Mouse (Mus musculus): ENCODE results near the gene Prom1. TPM values are rescaled to one million over a fixed set of nuclear protein-coding genes. Genes with fewer than 3 reads are reported as not detected.

Gene Prom1
- polyA plus RNA-seq, 1 experiment from 2014 or later, result 66.6 TPM

DNA sequence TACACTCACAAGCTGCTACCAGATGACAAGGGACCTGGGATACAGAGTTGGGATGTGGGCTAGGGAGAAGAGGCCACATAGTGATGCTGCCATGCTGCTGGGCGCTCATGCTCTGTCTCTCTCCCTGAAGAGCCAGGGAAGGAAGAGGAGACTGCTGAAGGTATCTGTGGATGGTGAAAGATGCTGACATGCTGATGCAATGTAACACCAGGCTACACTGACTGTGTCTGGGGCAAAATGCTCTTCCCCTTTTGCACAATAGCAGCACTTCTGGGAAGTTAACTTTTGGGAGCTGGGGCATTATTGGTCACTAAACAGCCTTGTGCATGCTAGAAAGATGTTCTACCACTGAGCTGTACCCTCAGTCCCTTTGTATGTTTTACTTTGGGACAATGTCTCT, 26.4 kb downstream of the Prom1 start:
- no peaks in the 10 kb centered on the region for H3K4me1 ChIP-seq
- no peaks in the 10 kb centered on the region for H3K9me3 ChIP-seq (replicated peaks)
- ATAC-seq, result no peak
- H3K4me2 ChIP-seq, result no peak overlapping the region
- H3K27ac ChIP-seq, result no peak overlapping the region
- no peak overlapping the region for H3K4me3 ChIP-seq
- 100% methylated on average over 1 of the region's 1 CpGs for WGBS
- H3K27me3 ChIP-seq, result no peaks in the 10 kb centered on the region
- H3K36me3 ChIP-seq (ENCODE audit: poor library complexity, severe bottlenecking), result 0 out of 2 replicates have a peak, but pooled peaks cover 8% of the 10 kb centered on the region
- no peak overlapping the region for H3K9ac ChIP-seq

- WGBS, result 79% methylated on average over 3 of the region's 3 CpGs
- no peak overlapping the region for H3K4me3 ChIP-seq
- no peak overlapping the region for H3K9ac ChIP-seq
- H3K27me3 ChIP-seq, result no peaks in the 10 kb centered on the region
- no peaks in the 10 kb centered on the region for H3K4me1 ChIP-seq
- H3K4me2 ChIP-seq, result no peak overlapping the region
- H3K9me3 ChIP-seq (replicated peaks), result no peaks in the 10 kb centered on the region
- ATAC-seq, result no peak
- H3K27ac ChIP-seq, result no peak overlapping the region
- H3K36me3 ChIP-seq (ENCODE audit: poor library complexity, severe bottlenecking), result no peaks in the 10 kb centered on the region
These were observed 28.2 kb downstream of the Prom1 start for GRCm38 (mm10) chr5:44073634-44074033.

DNA sequence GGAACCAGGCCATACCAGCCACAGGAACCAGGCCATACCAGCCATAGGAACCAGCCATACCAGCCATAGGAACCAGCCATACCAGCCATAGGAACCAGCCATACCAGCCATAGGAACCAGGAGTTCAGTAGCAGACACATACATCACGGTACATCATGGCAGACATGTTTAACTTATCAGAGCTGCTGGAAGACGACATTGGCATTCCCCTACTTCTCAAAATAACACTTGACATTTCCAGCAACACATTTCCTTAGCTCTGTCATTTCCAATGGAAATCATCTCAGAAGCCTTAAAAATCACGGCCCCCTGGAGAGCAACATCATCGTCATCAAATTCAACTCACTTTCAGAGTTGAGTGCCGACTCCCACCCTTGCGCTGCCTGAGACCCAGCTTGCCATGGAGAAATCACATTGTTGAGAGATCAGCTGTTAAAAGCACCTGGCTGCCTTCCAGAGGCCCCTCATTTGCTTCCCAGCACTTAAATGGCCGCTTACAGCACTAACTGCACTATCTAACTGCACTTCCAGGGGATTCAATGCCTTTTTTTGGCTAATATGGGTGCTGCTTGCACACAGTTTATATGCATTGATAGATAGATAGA, 31.2 kb downstream of the Prom1 start:
- no peaks in the 10 kb centered on the region for H3K27me3 ChIP-seq
- no peaks in the 10 kb centered on the region for H3K9me3 ChIP-seq (replicated peaks)
- no peak overlapping the region for H3K4me3 ChIP-seq
- 0 out of 2 replicates have a peak, but pooled peaks have one; percentile 10 for ATAC-seq
- no peak overlapping the region for H3K4me2 ChIP-seq
- H3K4me1 ChIP-seq, result no peaks in the 10 kb centered on the region
- WGBS, result 77% methylated on average over 7 of the region's 7 CpGs
- peaks cover 4% of the 10 kb centered on the region for H3K36me3 ChIP-seq (ENCODE audit: poor library complexity, severe bottlenecking)
- H3K27ac ChIP-seq, result no peak overlapping the region
- H3K9ac ChIP-seq, result no peak overlapping the region

DNA sequence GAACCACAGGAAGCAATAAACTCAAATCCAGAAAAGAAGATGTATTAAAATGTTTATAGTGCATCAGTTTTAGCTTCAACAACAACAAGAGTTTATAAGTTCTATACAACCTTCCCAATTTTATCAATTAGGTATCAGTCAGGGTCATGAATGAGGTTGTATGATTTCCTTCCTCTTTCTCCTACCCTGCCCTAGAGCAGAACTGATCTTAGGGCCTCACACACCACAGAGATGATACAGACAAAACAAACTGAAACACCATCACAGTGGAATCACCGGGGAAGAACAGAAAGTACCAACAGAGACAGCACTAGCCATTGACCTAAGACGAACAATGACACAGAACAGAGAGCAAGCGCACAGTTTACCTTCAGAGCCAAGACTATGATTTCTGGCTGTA, 43.6 kb downstream of the Prom1 start:
- no peaks in the 10 kb centered on the region for H3K9me3 ChIP-seq (replicated peaks)

GRCm38 (mm10) chr5:44050213-44050612, 51.6 kb downstream of the Prom1 start:
- no peak overlapping the region for H3K4me3 ChIP-seq
- no peaks in the 10 kb centered on the region for H3K27me3 ChIP-seq
- no peak overlapping the region for H3K27ac ChIP-seq
- no peak overlapping the region for H3K4me2 ChIP-seq
- peaks cover 34% of the 10 kb centered on the region for H3K36me3 ChIP-seq (ENCODE audit: poor library complexity, severe bottlenecking)
- H3K9me3 ChIP-seq (replicated peaks), result no peaks in the 10 kb centered on the region
- ATAC-seq, result no peak
- 91% methylated on average over 8 of the region's 8 CpGs for WGBS
- H3K4me1 ChIP-seq, result no peaks in the 10 kb centered on the region
- H3K9ac ChIP-seq, result no peak overlapping the region

More for the DNA sequence above, 43.6 kb downstream of the Prom1 start:
- H3K27ac ChIP-seq, result no peak overlapping the region
- ATAC-seq, result no peak
- H3K9ac ChIP-seq, result no peak overlapping the region
- no peaks in the 10 kb centered on the region for H3K27me3 ChIP-seq
- H3K4me3 ChIP-seq, result no peak overlapping the region
- H3K36me3 ChIP-seq (ENCODE audit: poor library complexity, severe bottlenecking), result peaks cover 46% of the 10 kb centered on the region
- no peaks in the 10 kb centered on the region for H3K4me1 ChIP-seq
- H3K4me2 ChIP-seq, result no peak overlapping the region
- WGBS, result 94% methylated on average over 3 of the region's 3 CpGs

DNA sequence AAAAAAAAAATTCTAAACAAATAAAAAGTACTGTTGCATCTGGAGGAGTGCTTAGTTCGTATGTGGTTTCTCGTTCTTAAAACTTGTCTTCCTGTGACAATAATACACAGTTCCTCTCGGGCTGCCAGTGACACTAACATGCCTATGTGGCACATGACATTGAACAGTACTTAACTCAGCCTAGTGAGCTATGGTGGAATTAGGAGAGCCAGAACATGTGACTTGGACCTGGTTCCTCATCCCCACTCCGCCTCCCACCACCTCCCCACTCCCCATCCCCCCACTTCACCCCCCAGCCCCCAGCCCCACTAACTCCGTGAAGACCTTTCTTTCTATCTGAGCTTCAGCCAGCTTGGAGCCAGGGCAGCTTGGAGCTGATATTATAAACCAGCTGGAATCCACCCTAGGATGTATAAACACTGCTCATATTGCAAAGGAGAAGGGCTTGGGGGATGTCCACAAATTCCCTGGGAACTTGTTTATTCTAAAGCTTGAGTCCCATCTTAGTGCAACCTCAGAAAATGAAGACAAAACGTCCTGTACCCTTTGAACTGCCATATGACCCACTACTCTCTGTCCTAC, 52.3 kb downstream of the Prom1 start:
- Histone ChIP-seq H3K4me1 (no peaks in the 10 kb centered on the region), H3K4me3 (no peak overlapping the region), H3K27me3 (no peaks in the 10 kb centered on the region), H3K9me3 (replicated peaks) (no peaks in the 10 kb centered on the region), H3K9ac (no peak overlapping the region), H3K4me2 (no peak overlapping the region), H3K36me3 (ENCODE audit: poor library complexity, severe bottlenecking) (peaks cover 35% of the 10 kb centered on the region), H3K27ac (no peak overlapping the region)
- whole genome bisulfite sequencing, result 80% methylated on average over 6 of the region's 6 CpGs
- no peak for ATAC-seq

DNA sequence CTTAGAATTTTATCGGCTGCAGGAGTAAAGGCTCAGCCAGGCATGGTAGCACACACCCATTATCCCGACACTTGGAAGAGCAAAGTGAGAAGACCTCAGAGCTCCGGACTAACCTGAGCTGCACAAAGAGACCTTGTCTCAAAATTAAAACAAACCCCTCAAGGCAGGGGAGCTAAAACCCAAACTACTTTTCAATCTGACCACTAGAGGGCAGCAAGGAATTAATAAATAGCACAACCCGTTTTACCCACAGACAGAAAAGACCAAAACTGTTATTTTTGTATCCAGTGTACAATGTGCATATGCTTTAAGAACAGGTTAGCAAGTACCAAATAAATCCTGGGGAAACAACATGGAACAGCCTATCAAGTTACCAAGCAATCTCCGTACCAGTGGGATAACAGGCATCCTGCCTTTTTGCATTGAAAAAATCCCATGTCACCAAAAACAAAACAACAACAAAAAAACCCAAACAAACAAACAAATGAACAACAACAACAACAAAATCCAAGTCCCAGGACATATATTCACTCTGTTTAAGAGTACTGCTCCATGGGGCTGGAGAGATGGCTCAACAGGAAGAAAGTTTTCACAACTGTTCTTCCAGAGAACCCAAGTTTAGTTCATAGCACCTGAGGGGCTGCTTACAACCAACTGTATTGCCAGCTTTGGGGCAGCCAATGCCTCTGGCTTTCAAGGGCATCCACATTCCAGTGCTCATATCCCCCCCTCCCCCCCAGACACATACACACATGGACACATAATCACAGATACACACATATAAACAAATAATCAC, 53.1 kb downstream of the Prom1 start:
- Histone ChIP-seq H3K4me2 (no peak overlapping the region), H3K27me3 (no peaks in the 10 kb centered on the region), H3K4me1 (no peaks in the 10 kb centered on the region), H3K36me3 (ENCODE audit: poor library complexity, severe bottlenecking) (peaks cover 34% of the 10 kb centered on the region), H3K9ac (no peak overlapping the region), H3K4me3 (no peak overlapping the region), H3K9me3 (replicated peaks) (no peaks in the 10 kb centered on the region), H3K27ac (no peak overlapping the region)
- 48% methylated on average over 5 of the region's 5 CpGs for WGBS
- peak; percentile 58 for ATAC-seq

- H3K9ac ChIP-seq, result no peak overlapping the region
- H3K27ac ChIP-seq, result no peak overlapping the region
- peaks cover 34% of the 10 kb centered on the region for H3K36me3 ChIP-seq (ENCODE audit: poor library complexity, severe bottlenecking)
- no peak overlapping the region for H3K4me2 ChIP-seq
- ATAC-seq, result no peak
- 71% methylated on average over 1 of the region's 1 CpGs for WGBS
- H3K9me3 ChIP-seq (replicated peaks), result no peaks in the 10 kb centered on the region
- no peak overlapping the region for H3K4me3 ChIP-seq
- H3K4me1 ChIP-seq, result no peaks in the 10 kb centered on the region
- no peaks in the 10 kb centered on the region for H3K27me3 ChIP-seq
These were observed 60.1 kb downstream of the Prom1 start for GRCm38 (mm10) chr5:44041725-44042124.

GRCm38 (mm10) chr5:44041056-44041455, 60.8 kb downstream of the Prom1 start:
- H3K9ac ChIP-seq, result no peak overlapping the region
- H3K4me2 ChIP-seq, result no peak overlapping the region
- H3K36me3 ChIP-seq (ENCODE audit: poor library complexity, severe bottlenecking), result peaks cover 31% of the 10 kb centered on the region
- H3K4me3 ChIP-seq, result no peak overlapping the region
- no peak overlapping the region for H3K27ac ChIP-seq
- WGBS, result 76% methylated on average over 3 of the region's 3 CpGs
- ATAC-seq, result no peak
- H3K27me3 ChIP-seq, result no peaks in the 10 kb centered on the region
- H3K9me3 ChIP-seq (replicated peaks), result no peaks in the 10 kb centered on the region
- no peaks in the 10 kb centered on the region for H3K4me1 ChIP-seq

DNA sequence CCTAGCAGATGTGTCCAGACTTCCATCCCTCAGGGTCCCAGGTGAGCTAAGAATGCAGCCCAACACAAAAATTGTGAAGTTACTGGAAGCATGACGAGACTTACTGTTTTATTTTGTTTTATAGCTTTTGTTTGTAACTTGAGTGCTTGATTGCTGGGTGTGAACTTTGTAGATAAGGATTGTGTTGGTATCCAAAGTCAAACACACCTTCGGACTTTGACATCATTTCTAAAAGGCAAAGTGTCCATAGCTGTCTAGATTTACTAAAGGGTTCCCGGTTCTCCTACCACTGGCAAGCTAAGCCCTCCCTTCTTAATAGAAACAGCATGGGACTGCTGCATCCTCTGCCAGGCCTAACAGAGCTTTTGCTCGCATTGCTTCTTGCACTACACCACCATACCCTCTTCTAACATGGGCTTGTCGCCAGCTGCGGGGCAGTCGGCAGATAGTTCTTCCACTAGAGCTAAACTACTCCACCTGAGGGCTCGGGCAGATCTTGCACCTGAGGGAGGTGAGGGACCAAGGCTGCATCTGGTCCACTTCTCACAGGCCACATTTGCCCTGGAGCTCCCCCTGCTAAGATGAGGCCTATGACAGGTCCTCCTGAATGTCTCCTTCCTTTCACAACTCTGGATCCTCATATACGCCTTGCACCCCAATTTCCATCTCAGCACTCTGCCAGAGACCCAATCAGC, 103.4 kb downstream of the Prom1 start:
- ATAC-seq, result no peak
- H3K36me3 ChIP-seq (ENCODE audit: poor library complexity, severe bottlenecking), result peaks cover 53% of the 10 kb centered on the region
- 94% methylated on average over 9 of the region's 9 CpGs for WGBS
- H3K4me1 ChIP-seq, result no peaks in the 10 kb centered on the region
- H3K27me3 ChIP-seq, result no peaks in the 10 kb centered on the region
- H3K9me3 ChIP-seq (replicated peaks), result no peaks in the 10 kb centered on the region
- H3K4me3 ChIP-seq, result no peak overlapping the region
- no peak overlapping the region for H3K27ac ChIP-seq
- no peak overlapping the region for H3K9ac ChIP-seq
- H3K4me2 ChIP-seq, result no peak overlapping the region

DNA sequence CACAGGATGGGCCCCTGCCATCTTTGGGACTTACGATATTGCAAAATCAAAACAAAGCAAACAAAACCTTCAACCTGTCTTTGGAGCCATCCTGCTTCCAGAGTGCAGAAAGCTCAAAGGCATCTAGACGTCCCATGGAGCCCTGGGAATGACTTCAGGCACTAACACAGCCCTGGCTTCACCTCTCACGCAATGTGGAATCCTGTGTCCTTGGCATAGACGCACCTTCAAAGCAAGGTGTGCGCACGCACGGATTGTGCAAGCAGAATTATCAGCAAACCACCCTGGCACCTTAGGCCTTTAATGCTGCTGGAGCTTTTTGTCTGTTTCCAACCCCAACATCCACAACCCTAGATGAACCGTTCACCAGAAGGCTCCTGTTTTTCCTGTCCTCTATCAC, 104.2 kb downstream of the Prom1 start:
- Histone ChIP-seq H3K36me3 (ENCODE audit: poor library complexity, severe bottlenecking) (peaks cover 52% of the 10 kb centered on the region), H3K4me3 (no peak overlapping the region), H3K4me1 (no peaks in the 10 kb centered on the region), H3K9me3 (replicated peaks) (no peaks in the 10 kb centered on the region), H3K27ac (no peak overlapping the region), H3K4me2 (no peak overlapping the region), H3K27me3 (no peaks in the 10 kb centered on the region), H3K9ac (no peak overlapping the region)
- no peak for ATAC-seq
- WGBS, result 94% methylated on average over 8 of the region's 8 CpGs

GRCm38 (mm10) chr5:43996162-43996561, 105.7 kb downstream of the Prom1 start:
- ATAC-seq, result no peak
- no peak overlapping the region for H3K4me3 ChIP-seq
- 89% methylated on average over 4 of the region's 4 CpGs for WGBS

More at GRCm38 (mm10) chr5:43996162-43996561, 105.7 kb downstream of the Prom1 start:
- peaks cover 39% of the 10 kb centered on the region for H3K36me3 ChIP-seq (ENCODE audit: poor library complexity, severe bottlenecking)
- H3K27ac ChIP-seq, result no peak overlapping the region
- no peaks in the 10 kb centered on the region for H3K4me1 ChIP-seq
- no peak overlapping the region for H3K9ac ChIP-seq
- no peak overlapping the region for H3K4me2 ChIP-seq
- H3K27me3 ChIP-seq, result no peaks in the 10 kb centered on the region
- no peaks in the 10 kb centered on the region for H3K9me3 ChIP-seq (replicated peaks)

Measured in forebrain, embryonic 13.5 days (tissue).